Mouse (Mus musculus): ENCODE measurements around the gene Zfp775.
"Not testable (repeated sequence)": the region's sequence is repeated elsewhere in the genome, so short reads cannot be mapped to it uniquely, and the experiment has no call there.

The Zfp775 gene

DNA sequence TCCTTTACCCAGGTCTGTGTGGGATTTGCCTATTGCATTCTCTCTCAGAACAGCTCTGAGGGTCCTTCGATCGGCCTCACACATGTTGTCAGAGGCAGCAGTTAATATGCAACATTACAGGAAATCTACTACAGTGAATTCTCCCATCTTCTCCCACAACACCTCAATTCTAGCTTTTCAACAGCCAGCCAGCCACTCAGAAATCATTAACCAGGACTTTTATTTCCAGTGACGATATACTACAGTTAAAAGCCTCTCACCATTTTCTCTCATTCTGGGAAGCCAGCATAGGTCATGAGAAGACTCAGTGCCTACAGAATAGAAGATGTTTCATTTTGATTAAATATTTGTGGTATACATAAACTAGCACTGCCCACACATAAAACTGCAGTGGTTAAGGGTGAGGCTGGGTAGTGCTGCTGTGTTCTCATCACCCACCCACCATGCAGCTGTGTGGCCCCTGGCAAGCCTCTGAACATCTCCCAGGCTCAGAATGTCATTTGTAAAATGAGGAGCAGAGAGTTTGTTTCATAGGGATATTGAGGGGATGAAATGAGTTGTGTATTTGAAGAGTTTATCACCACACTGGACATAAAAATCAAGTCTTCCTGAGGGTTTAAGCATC is 10.5 kb upstream of the Zfp775 start:
- DNase-seq (ENCODE audit: low spot score in 2 of 2), result no peak

DNA sequence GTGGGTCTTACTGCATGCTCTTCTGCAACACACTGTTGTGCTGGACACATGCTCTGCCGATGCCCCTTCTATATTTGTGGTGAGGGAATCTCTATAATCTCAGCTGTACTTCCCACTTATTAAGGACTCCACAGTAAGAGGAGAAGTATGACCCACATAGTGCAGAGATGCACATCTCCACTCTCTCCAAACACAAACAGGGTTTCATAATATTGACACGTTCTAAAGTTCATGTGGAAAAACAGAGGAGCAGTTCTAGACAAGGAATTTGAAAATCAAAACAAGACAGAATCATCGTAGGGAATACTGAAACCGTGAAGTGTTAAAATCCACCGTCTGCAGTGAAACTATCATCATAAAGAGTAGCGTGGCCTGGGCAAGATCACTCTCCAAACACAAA is 10.0 kb upstream of the Zfp775 start:
- DNase-seq (ENCODE audit: low spot score in 2 of 2), result no peak

DNA sequence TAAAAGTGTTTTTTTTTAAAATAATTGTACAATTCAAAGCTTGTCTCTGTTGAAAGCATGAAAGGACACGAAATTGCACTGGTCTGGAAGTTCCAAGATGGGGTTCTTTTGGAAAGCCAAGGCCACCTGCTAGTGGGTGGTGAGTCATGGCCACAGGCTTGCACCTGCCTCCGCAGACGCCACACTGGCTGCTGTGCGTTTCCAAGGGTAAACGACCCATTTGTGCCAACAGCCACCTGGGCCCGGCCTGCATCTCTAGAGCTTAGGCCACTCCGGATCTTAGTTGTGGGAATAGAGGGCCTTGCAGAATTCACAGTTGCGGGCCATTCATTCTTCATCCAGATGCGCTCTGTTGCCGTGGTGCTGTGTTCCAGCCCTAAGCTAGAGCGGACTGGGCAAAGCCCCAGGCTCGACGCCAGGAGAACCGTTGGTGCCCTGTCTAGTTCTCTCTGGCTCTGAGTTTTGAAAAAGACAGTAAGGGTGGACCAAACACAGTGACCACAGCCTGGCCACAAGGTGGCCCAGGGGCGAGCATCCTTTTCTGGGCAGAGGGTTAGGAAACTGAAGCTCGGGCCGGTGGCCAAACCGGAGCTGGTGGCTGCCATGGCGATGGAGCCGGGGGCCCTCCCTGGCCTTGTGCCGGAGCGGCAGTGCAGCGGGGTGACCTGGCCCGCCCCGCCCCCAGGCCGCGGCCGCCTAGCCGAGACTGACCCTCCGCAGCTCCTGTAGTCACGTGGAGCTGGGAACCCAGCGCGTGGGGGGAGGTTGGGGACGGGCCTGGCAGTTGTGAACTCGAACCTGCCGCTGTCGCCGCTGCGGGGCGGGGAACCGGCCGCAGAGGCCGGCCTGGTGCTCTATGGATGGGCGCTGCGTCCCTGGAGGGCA is 8.5 kb upstream of the Zfp775 start, which contains the start of the genes Repin1 and Gm44965:
TSS of gene Repin1 (plus strand) at position 726 of the 885 bp plus-strand sequence.
TSS of gene Gm44965 (plus strand) at position 784 of the 885 bp plus-strand sequence.
- DNase-seq (ENCODE audit: low spot score in 2 of 2), result peak; percentile 95

DNA sequence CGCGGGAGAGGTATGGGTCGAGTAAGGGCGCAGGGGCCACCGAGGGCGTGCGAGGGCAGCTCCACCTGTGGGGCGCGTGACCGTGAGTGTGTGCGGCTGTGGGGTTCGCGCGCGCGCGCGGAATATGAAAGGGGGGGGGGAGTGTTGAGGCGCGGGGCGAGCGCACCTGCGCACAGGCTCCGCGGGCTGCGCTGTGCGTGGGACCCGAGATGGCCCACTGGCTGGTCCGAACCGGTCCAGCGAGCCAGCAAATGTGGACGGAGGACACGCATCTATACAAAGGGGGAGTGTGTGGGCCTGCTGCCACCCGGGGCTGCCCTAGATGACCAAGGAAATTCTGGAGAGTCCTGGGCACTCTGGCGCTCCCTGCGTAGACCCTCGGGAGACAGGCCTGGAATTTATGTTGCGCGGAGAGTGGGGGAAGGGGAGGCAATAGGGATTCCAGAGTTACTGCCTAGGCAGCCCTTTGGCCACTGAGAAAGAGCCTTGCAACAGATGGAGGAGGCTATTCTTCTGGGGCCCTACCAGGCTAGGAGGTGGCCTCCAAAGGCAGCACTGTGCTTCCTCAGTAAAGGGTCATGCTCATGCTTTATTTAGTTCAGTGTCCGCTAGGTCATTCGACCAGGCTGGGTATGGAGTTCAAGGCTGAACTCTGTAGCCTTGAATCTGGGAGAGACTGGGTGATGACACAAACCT is 7.7 kb upstream of the Zfp775 start:
- peak; percentile 71 to 77 for DNase-seq (ENCODE audit: low spot score in 2 of 2)

DNA sequence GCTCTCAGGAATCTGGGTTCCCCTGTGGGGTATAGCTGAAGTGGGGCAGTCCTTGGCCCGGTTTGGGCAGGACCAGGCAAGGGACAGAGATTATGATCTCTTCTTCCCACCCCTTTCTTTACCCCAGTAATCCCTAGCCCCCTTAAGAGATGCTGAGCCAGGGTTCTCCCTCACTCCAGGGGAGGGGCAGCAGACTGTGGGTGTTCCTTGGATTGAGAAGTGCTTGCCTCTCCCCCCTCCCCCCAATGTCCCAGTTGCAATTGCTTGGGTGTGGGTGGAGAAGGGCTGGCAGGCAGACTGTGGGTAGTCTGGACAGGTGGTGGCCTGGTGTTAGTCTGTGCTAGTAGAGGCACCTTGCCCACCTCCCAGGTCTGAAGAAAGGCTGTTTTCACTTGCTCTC is 6.6 kb upstream of the Zfp775 start:
- DNase-seq (ENCODE audit: low spot score in 2 of 2), result no peak

DNA sequence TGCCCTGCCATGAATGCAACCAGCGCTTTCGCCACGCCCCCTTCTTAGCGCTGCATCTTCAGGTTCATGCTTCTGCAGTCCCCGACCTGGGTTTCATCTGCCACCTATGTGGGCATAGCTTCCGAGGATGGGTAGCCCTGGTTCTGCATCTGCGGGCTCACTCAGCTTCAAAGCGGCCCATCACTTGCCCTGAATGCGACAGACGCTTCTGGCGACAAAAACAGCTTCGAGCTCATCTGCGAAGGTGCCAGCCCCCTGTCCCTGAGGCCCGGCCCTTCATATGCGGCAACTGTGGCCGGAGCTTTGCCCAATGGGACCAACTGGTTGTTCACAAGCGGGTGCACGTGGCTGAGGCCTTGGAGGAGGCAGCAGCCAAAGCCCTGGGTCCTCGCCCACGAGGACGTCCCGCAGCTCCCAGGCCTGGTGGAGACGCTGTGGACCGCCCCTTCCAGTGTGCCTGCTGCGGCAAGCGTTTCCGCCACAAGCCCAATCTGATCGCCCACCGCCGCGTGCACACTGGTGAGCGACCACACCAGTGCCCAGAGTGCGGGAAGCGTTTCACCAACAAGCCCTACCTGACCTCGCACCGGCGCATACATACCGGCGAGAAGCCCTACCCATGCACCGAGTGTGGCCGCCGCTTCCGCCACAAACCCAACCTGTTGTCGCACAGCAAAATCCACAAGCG is 5.2 kb upstream of the Zfp775 start:
- no peak for DNase-seq (ENCODE audit: low spot score in 2 of 2)

DNA sequence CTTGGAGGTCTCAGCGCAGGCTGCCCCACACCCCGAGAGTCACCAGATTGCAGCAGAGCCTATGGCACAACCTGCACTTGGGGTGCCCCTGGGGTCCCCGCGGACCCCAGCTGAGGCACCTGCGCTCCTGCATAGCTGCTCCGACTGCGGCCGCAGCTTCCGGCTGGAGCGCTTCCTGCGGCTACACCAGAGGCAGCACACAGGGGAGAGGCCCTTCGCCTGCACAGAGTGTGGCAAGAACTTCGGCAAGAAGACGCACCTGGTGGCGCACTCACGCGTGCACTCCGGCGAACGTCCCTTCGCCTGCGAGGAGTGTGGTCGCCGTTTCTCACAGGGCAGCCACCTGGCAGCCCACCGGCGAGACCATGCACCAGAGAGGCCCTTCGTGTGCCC is 4.6 kb upstream of the Zfp775 start:
- no peak for DNase-seq (ENCODE audit: low spot score in 2 of 2)

DNA sequence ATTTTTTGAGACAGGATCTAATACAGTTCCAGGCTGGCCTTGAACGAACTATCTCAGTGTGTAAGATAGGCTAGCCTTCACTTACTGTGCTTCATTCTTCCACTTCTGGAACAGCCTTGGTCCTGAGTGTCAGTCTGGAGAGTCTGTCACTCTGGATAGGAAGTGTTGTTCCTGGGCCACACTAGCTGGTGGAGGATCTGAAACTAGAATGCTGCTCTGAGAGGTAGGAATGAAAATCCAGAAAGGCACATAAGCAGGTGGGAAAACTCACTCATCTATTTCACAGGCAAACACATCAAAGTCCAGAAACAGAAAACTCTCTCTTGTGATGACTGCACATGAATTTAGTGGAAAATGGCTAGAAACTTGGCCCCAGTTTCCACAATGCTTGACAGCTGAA is 1.3 kb upstream of the Zfp775 start:
- no peak for DNase-seq (ENCODE audit: low spot score in 2 of 2)

DNA sequence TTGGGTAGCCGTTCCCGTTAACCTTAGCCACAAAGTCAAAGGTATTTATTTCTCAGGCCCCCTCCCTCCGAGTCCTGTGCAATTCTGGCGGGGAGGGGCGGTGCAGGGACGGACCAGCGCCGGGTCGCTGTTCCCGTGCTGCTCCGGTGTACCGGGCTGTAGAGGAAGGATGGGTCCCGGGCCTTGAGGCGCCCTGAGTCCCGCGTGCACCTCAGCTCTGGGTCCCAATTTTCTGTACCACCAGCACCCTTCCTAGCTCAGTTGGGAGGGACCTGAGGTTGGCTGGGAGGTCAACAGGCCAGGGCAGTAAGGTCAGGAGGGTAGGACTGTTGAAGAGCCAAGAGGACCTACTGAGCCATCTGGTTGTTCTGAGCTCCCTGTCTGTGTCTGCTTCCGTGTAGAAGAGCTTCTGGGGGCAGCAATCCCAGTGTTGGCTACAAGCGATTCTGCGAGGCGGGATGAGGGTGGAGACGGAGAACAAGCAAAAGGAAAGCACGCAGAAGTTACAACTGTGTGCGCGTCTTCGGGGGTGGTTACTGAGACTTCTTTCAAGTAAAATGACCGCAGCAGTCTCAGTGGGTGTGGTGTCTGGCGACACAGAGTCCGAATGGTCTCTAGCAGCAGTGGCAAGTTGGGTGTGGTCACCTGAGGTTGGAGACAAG is 348 bp downstream of the Zfp775 start:
- peak; percentile 64 to 68 for DNase-seq (ENCODE audit: low spot score in 2 of 2)

DNA sequence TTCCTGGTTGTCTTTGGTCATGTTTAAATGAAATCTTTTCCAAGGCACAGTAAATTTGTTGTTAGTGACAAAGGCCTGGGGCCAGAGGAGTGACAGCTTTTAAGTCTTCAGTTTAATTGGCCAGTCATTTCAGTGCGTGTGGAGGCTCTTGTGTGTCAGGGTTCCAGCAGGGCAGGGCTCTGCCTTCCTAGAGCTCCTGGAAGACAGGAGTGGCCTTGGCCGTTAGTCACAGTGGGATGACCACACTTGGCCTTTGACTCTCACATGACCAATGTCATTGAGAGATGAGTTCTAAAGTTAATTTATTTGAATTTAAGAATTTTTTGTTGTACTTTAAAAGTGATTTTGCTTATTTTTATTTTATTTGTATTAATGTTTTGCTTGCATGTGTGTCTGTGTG is 6.3 kb downstream of the Zfp775 start:
- no peak for DNase-seq (ENCODE audit: low spot score in 2 of 2)

DNA sequence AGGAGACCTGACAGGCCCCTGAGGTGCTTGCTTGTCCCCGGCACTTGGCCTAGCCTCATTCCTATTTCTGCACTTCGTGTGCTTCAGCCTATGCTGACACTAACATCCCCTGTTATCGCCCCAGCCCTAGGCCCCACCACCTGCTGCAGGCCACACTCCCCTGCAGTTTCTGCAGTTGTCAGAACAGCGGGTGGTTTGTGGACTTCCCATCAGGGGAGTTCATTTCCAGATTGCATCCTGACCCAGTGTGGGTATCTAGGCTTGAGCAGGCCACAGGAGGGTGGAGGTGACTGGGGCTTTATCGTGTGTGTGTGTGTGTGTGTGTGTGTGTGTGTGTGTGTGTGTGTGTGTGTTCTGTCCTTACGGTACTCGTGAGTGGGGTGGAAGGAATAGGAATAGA is 7.6 kb downstream of the Zfp775 start:
- no peak for DNase-seq (ENCODE audit: low spot score in 2 of 2)

DNA sequence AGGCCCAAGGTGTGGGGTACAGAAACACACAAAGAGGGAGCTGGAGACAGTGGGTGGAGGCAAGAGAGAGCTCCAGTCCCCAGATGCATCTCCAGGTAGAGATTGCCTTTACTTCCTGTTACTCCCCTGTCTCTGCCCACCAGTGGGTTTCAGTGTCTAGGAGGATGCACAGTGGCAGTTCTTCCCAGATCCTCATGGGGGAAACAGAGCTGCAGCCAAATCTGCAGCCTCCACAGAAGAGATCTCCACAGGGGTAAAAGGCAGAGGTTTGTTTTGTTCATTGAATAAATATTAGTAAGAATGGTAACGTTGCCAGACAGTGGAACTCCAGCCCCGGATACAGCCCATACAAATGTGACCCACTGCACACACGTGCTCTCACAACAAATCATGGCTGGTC is 8.8 kb downstream of the Zfp775 start:
- DNase-seq (ENCODE audit: low spot score in 2 of 2), result no peak

DNA sequence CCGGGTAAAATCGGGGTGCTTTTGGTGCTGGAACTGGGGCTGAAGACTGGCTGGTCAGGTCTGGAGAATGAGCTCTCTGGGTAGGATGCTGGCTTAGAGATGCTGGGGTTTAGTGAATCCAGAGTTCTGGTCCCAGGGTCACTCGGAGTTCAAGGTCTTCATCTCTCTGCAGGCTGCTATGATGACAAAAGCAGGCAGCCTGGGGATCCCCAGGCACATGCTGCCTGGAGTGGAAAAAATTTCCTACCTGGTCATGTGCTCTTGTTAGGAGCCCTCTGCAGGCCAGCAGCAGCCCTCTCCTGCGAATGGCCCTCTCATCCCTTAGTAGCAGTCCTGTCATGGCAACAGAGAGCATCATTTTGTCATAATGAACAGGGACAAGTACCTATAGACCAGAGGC is 11.6 kb downstream of the Zfp775 start:
- DNase-seq (ENCODE audit: low spot score in 2 of 2), result no peak

DNA sequence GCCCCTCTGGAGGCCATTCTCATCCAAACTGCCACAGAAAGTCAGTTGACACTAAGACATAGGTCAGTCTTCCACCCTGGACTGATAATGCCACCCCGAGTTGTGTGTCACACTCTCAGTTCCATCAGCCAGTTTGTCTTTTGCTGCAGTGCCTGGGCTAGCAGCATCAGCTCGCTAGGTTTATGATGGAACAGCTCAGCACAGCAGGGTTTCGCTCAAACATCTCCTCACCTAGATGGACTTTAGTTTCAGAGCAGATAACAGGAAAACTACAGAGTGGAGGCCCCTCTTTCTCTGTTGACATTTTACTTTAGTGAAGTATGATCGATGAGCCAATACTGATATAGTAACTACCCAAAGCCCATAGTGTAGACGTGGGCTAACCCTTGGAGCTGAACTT is 12.9 kb downstream of the Zfp775 start:
- no peak for DNase-seq (ENCODE audit: low spot score in 2 of 2)

DNA sequence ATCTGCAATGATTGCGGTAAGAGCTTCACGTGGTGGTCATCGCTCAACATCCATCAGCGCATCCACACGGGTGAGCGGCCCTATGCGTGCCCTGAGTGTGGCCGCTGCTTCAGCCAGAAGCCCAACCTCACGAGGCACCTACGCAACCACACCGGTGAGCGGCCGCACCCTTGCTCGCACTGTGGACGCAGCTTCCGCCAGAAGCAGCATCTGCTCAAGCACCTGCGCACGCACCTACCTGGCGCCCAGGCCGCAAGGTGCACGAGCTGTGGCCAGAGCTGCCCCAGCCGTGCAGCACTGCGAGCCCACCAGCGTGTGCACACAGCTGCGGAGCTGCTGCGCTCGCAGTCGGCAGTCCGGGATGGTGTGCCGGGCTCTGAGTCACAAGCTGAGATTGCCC is 18.2 kb downstream of the Zfp775 start:
- no peak for DNase-seq (ENCODE audit: low spot score in 2 of 2)

DNA sequence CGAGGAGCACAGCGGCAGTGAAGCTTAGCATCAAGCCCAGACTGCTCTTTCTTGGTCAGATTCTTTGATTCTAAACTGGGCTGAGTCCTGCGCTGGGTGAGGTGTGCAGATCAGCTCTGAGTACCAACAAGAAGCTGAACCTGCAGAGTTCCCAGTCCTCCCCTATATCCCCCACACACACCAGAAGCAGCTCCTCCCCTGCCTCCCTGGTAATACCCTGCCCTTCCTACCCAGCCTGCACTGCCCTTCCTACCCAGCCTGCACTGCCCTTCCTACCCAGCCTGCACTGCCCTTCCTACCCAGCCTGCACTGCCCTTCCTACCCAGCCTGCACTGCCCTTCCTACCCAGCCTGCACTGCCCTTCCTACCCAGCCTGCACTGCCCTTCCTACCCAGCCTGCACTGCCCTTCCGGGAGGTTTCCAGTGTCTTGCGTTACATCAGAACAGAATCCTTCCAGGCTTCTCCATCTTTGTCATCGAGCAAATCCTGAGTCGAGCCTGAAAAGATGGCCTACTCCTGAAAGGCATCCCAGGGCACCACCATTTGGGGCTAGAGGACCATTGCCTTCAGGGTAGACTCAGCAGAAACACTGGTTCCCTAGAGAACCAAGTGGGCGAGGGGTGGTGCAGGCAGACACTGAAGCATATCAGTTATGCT is 20.5 kb downstream of the Zfp775 start:
- not testable (repeated sequence) for DNase-seq (ENCODE audit: low spot score in 2 of 2)

DNA sequence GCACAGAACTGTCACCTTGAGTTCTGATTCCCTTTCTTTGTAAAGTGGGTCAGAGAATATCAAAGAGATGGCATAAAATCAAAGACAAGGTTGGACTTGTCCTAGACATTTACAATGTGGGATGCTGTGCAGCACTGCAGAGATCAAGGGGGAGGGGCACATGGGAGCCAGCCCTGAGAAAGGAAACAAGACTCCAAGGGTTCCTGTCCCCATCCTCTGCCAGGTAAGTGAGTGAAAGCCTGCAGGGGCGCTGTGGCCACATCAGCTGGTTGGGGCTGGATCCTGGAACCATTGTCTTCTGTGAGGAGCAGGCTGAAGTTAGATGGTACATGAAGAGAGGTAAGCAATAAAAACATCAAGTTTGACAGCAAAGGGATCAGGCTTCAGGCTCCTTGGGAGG is 21.6 kb downstream of the Zfp775 start:
- DNase-seq (ENCODE audit: low spot score in 2 of 2), result no peak

DNA sequence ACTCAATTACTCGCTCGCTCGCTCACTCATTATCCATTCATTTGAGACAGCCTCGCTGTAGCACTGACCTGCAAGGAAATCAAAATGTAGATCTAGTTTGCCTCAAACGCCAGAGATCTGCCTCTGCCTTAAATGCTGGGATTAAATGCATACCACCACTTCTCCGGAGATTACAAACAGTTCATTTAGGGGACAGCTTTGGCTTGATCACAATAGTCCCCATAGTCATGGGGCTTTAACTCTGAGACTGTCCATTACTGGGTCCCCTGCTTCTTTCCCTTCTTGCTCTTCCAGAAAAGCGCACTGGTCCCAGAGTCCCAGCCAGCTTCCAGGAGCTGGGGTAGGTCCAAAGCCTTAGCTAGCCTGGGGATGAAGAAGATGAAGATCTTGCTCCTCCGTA is 24.6 kb downstream of the Zfp775 start, which contains the start of gene AI854703:
TSS of gene AI854703 (plus strand) at position 301 of the 400 bp plus-strand sequence.
- no peak for DNase-seq (ENCODE audit: low spot score in 2 of 2)

DNA sequence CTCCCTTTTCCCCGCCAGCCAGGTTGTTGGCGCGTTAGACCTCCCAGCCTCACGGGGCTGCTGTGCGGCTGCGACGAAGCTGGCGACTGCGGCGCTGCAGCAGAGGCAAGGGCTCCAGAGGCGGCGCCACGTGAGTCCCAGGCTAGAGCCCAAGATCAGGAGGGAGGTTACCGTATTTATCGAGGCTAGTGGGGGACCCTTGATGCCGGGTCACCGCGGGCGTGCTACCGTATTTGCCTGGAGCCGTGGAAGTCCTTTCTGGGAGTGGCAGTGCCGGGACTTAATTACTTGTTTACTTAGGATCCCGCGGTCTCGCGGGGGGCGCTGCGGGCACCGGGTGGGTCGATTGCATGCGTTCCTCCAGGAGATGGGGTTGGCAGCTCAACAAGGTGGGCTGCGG is 25.1 kb downstream of the Zfp775 start:
- DNase-seq (ENCODE audit: low spot score in 2 of 2), result peak; percentile 79

DNA sequence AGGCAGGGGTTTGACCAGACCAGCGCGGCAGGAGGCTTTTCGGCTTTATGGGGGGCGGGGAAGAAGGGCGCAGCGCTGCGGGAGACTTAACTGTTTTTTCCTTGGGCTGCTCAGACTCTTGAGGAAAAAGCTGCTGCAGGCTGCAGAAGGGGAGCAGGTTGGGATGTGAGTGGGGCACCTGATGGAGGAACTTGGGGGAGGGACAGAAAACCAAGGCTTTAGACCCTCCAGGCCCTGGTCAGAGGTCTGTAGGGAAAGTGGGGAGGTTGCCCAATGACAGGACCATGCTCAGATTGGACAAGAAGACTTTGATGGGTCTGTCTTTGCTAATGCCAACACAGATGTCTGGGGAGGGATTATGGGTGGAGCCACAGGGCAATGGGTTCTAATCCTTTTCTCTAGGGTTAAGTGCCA is 25.7 kb downstream of the Zfp775 start:
- DNase-seq (ENCODE audit: low spot score in 2 of 2), result peak in 1 of 2 experiments; percentile 47

DNA sequence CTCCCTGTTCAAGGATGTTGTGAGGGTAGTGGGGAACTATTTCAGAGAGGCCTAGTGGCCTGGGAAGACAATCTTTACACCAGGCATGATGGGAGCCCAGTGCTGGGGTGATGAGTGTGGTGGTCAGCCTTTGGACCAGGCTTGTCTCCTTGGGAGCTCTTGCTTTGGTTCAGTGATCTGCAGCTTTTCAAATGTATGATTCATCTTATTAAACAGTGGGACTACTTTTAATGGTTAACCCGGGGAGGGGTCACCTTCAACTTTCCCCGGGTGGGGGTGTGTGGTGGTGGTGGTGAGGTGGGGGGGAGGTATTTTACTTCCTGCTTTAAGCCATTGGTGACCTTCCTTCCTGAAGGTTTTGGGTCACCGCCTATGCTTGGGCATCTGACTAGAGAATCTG is 26.5 kb downstream of the Zfp775 start:
- no peak for DNase-seq (ENCODE audit: low spot score in 2 of 2)

All from right cerebral cortex, postnatal 10 days (tissue).